Mouse (Mus musculus): ENCODE data around the gene Cgrrf1. TPM values are rescaled to one million over a fixed set of nuclear protein-coding genes. Genes with fewer than 3 reads are reported as not detected.
A peak's percentile ranks its signal among the peaks of the same experiment; 100 is the strongest.

The Cgrrf1 gene
- polyA plus RNA-seq, 1 experiment from 2014 or later, result 24.4 TPM

DNA sequence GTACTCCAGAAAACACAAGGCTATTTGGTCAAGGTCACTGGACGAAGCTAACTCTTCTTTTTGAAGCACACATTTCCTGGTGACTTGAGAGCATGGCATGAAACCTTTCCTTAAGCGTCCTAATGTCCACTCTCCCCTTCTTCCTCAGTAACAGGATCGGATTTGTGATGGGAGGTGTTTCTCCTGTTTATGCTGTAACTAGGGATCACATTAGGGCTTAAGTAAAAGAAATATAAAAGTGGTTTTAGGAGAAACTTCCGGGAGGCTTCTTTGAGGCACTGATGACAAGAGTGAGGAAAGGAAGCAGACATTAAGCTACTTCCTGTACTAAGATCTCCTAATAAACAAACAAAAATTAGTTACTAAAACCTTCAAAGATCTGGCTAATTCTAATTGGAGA, 630 bp upstream of the Cgrrf1 start:
- 6% methylated on average over 4 of the region's 4 CpGs for WGBS
- H3K27me3 ChIP-seq, result no peaks in the 10 kb centered on the region; the same call in 1 of the 2 replicates
- peak overlapping the region; percentile 92 for H3K4me2 ChIP-seq
- H3K9me3 ChIP-seq, result no peaks in the 10 kb centered on the region
- H3K4me3 ChIP-seq, result peak overlapping the region; percentile 69
- peaks cover 20% of the 10 kb centered on the region for H3K4me1 ChIP-seq (replicated peaks)
- H3K27ac ChIP-seq (replicated peaks), result no peak overlapping the region
- no peak for ATAC-seq (ENCODE audit: low read depth)
- peak overlapping the region; percentile 78 for H3K9ac ChIP-seq
- H3K36me3 ChIP-seq, result no peaks in the 10 kb centered on the region

DNA sequence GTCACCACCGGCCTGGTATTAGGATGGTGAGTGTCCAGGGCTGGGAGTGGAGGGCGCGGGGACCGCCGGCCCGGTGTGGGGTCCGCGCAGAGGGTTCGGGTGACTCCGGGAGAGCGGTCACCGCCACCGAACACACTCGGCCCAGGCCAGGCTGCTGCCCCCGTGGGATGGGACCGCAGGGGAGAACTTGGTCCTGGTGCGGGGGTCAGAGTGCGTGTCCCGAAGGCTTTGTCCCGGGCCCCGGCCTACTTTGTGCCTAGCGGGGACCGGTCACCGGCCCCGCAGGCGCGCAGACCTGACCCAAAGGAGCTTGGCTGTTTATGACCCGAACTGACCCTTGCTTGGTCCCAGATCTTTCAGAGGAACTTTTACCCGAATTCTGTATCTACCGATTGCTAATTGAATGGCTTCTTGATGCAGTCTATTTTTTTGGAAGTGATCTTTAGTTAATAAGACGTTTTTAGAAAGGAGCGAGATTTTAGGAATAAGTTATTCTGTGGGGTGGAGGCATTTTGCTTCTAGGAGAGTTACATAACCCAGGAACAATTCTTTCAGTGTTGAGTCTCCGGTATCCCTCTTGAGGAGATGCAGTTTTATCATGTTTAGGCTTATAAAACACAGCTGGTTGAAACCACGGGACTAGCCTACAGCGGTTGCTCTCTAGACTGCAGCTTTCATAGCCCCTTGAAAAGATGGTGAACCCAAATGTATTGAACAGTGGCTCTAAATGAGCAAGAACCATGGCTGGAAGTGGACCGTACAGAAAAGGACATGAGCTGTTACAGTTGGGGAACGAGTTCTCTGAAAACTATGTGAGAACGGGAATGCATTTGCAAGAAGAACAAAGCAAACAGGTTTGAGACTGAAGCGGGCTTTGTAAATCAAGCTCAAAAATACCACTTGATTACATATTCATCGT, 688 bp downstream of the Cgrrf1 start:
- 8% methylated on average over 40 of the region's 40 CpGs for WGBS
- Histone ChIP-seq H3K4me3 (peak overlapping the region; percentile 69), H3K27ac (replicated peaks) (no peak overlapping the region), H3K27me3 (no peaks in the 10 kb centered on the region; the same call in 1 of the 2 replicates), H3K36me3 (no peaks in the 10 kb centered on the region), H3K4me1 (replicated peaks) (peaks cover 20% of the 10 kb centered on the region), H3K9me3 (no peaks in the 10 kb centered on the region), H3K4me2 (peak overlapping the region; percentile 92), H3K9ac (peak overlapping the region; percentile 78)
- no peak; the same call in 1 of the 2 replicates for ATAC-seq (ENCODE audit: low read depth)

DNA sequence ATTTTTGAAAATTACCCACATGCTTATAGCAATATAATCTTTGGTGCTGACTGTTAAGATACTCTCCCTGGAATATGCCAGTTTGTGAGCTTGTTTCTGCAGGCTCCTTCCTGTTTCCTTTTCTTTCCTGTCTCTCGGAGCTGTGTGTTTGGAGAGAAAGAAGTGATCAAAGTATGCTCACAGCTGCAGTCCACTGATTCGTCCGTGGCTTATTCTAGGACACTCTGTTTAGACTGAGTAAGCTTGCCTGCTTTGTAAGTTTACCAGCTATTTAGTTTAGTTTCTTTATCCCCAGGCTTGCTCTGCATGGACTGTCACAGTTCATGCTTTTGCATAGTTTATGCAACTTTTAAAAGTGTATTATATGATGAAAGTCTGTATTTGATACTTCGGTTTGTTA, 7.4 kb downstream of the Cgrrf1 start:
- no peak for ATAC-seq (ENCODE audit: low read depth)
- H3K4me2 ChIP-seq, result no peak overlapping the region
- no peak overlapping the region for H3K9ac ChIP-seq
- H3K4me3 ChIP-seq, result no peak overlapping the region
- H3K4me1 ChIP-seq (replicated peaks), result no peaks in the 10 kb centered on the region
- H3K27ac ChIP-seq (replicated peaks), result no peak overlapping the region
- 73% methylated on average over 4 of the region's 4 CpGs for WGBS
- peaks cover 23% of the 10 kb centered on the region for H3K36me3 ChIP-seq
- no peaks in the 10 kb centered on the region for H3K9me3 ChIP-seq
- H3K27me3 ChIP-seq, result no peaks in the 10 kb centered on the region

DNA sequence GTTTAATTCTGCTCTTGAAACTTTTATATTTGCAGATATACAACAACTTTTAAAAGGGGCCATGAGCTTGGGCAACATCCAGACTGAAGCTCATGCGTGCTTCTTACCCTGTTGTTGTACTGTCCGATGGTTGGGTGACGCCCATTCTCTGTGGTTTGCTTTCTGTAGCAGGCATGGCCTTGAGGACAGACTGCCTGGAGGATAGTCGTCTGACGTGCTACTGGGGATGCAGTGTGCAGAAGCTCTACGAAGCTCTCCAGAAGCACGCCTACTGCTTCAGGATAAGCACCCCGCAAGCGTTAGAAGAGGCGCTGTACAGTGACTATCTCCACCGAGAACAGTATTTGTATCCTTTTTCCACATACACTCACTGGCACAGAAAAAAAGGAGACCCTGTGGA, 13.8 kb downstream of the Cgrrf1 start:
- no peak for ATAC-seq (ENCODE audit: low read depth)

DNA sequence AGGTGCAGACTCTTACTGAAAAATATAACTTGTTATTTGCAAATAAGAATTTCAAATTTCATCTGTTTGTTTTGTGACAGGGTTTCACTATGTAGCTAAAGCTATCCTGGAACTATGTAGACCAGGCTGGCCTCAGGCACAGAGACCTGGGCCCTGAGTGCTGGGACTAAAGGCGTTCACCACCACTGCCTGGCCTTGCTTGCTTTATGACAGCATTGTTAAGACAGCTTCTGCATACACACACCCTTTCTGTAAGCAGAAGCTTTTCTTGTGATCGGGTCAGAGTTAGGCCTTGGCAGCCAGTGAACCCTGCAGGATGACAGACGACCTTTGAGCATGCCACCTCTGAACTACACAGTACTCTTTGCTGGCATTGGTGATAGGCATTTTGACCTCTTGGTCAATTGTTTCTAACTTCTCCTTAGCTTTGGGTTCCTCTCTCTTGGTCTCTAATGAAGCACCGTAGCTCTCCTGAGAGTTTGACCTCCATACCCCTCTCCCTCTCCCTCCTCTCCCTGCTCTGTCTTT, 16.2 kb downstream of the Cgrrf1 start:
- no peak for ATAC-seq (ENCODE audit: low read depth)
- Histone ChIP-seq H3K4me1 (replicated peaks) (no peaks in the 10 kb centered on the region), H3K9me3 (no peaks in the 10 kb centered on the region), H3K4me2 (no peak overlapping the region), H3K4me3 (no peak overlapping the region), H3K27me3 (no peaks in the 10 kb centered on the region), H3K9ac (no peak overlapping the region), H3K27ac (replicated peaks) (no peak overlapping the region), H3K36me3 (0 out of 2 replicates have a peak, but pooled peaks cover 6% of the 10 kb centered on the region)
- WGBS, result 84% methylated on average over 4 of the region's 4 CpGs

More for the DNA sequence above, 13.8 kb downstream of the Cgrrf1 start:
- WGBS, result 94% methylated on average over 11 of the region's 11 CpGs
- Histone ChIP-seq H3K4me3 (no peak overlapping the region), H3K9me3 (no peaks in the 10 kb centered on the region), H3K36me3 (peaks cover 24% of the 10 kb centered on the region), H3K9ac (no peak overlapping the region), H3K27me3 (no peaks in the 10 kb centered on the region), H3K4me1 (replicated peaks) (no peaks in the 10 kb centered on the region), H3K27ac (replicated peaks) (no peak overlapping the region), H3K4me2 (no peak overlapping the region)

DNA sequence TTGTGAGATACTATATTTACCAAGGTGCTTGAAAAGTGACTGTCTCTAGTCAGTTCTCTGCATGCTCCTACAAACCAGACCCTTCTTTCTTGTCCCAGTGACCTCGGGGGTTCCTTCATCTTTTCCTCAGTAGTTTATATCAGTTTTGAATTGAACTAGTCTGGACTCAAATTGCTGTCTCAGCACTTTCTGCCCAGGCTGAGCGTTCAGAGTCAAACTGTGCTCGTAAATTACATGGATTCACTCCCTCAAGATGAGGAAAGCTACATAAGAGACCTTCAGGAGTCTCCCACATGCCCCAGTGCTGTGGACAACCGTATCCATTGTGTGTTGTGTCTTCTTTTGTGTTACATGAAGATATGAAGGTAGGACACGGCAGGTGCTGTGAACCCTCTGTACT, 16.8 kb downstream of the Cgrrf1 start:
- no peak overlapping the region for H3K4me3 ChIP-seq
- H3K4me2 ChIP-seq, result no peak overlapping the region
- no peaks in the 10 kb centered on the region for H3K4me1 ChIP-seq (replicated peaks)
- no peak overlapping the region for H3K9ac ChIP-seq
- H3K27ac ChIP-seq (replicated peaks), result no peak overlapping the region
- H3K27me3 ChIP-seq, result no peaks in the 10 kb centered on the region
- WGBS, result 75% methylated on average over 5 of the region's 5 CpGs
- no peak for ATAC-seq (ENCODE audit: low read depth)
- no peaks in the 10 kb centered on the region for H3K9me3 ChIP-seq
- peaks cover 8% of the 10 kb centered on the region; the same call in 1 of the 2 replicates for H3K36me3 ChIP-seq

DNA sequence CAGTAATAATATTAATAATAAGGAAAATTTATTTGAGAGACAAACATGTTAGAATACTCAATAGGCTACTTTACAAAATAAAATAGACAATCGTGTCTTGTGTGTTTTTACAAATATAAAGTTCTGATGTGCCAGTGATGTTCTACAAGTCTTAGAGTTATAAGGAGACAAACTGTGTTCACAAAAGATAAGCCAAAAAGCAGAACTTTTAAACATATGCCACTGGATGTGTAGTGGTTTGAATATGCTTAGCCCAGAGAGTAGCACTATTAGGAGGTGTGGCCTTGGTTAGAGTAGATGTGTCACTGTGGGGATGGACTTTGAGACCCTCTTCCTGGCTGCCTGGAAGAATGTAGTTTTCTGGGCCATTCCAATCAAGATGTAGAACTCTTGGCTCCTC, 17.8 kb downstream of the Cgrrf1 start:
- Histone ChIP-seq H3K9me3 (no peaks in the 10 kb centered on the region), H3K4me2 (no peak overlapping the region), H3K9ac (no peak overlapping the region), H3K27ac (replicated peaks) (no peak overlapping the region), H3K4me1 (replicated peaks) (no peaks in the 10 kb centered on the region), H3K27me3 (no peaks in the 10 kb centered on the region), H3K4me3 (no peak overlapping the region), H3K36me3 (peaks cover 10% of the 10 kb centered on the region; the same call in 1 of the 2 replicates)
- WGBS, result 88% methylated on average over 1 of the region's 1 CpGs
- ATAC-seq (ENCODE audit: low read depth), result no peak

DNA sequence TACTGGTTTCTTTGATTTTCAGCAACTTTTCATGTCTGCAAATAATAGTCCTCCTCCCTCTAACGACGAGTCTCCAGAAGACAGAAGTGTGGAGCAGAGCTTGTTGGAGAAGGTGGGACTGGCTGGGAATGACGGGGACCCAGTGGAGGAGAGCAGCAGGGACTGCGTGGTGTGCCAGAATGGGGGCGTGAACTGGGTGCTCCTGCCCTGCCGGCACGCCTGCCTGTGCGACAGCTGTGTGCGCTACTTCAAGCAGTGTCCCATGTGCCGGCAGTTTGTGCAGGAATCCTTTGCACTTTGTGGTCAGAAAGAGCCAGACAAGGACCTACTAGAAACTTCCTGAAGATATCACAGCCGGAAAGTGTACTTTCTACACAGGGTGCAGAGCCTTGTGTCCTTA, 21.8 kb downstream of the Cgrrf1 start:
- Histone ChIP-seq H3K27ac (replicated peaks) (no peak overlapping the region), H3K4me1 (replicated peaks) (no peaks in the 10 kb centered on the region), H3K9ac (no peak overlapping the region), H3K9me3 (peaks cover 2% of the 10 kb centered on the region; the same call in 1 of the 2 replicates), H3K4me2 (no peak overlapping the region), H3K27me3 (no peaks in the 10 kb centered on the region), H3K36me3 (peaks cover 15% of the 10 kb centered on the region; the same call in 1 of the 2 replicates), H3K4me3 (no peak overlapping the region)
- ATAC-seq (ENCODE audit: low read depth), result no peak
- 91% methylated on average over 11 of the region's 11 CpGs for whole genome bisulfite sequencing

DNA sequence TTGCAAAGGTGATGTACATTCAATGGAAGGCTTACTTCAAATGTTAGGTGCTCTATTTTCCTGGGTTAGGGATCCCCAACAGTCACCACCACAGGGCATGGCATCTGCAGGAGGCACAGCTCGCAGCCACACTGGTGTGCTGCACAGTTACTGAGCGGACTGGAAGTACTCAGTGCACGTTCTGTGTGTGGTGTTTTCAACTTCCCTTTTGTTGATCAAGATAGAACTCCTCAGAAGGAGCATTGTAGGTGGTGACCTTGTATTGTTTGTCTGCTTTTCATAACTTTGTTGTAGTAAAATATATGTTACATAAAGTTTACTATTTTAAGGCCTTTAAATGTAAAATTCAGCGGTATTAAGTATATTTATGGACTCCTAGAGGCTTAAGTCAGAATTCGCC, 31.0 kb downstream of the Cgrrf1 start:
- H3K9me3 ChIP-seq, result no peaks in the 10 kb centered on the region
- no peak overlapping the region for H3K27ac ChIP-seq (replicated peaks)
- no peak overlapping the region for H3K4me3 ChIP-seq
- no peak overlapping the region for H3K9ac ChIP-seq
- H3K4me2 ChIP-seq, result no peak overlapping the region
- H3K36me3 ChIP-seq, result no peaks in the 10 kb centered on the region
- no peak for ATAC-seq (ENCODE audit: low read depth)
- WGBS, result 91% methylated on average over 5 of the region's 5 CpGs
- no peaks in the 10 kb centered on the region for H3K27me3 ChIP-seq
- no peaks in the 10 kb centered on the region for H3K4me1 ChIP-seq (replicated peaks)

DNA sequence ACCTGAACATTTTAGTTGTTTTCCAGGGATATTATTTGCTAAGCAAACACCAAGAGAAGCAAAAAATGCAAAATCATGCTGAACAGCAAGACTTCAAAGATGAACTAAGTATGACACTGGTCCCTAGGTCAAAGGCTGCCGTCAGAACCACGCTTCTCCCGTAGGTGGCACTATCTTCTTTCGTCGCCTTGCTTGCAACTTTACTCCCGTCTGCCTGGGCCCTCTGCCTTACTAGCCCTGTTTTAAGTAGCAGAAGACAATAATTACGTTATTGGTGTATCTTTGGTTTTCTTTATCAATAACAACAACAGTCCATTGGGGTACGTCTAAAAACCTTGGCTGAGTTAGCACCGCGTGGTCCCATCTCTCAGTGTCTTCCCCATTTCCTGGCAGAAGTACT, 49.0 kb downstream of the Cgrrf1 start:
- Histone ChIP-seq H3K4me3 (no peak overlapping the region), H3K4me2 (no peak overlapping the region), H3K27ac (replicated peaks) (no peak overlapping the region), H3K27me3 (peaks cover 19% of the 10 kb centered on the region), H3K9me3 (no peaks in the 10 kb centered on the region), H3K9ac (no peak overlapping the region), H3K36me3 (no peaks in the 10 kb centered on the region), H3K4me1 (replicated peaks) (peaks cover 26% of the 10 kb centered on the region)
- 3% methylated on average over 10 of the region's 10 CpGs for WGBS
- no peak for ATAC-seq (ENCODE audit: low read depth)

DNA sequence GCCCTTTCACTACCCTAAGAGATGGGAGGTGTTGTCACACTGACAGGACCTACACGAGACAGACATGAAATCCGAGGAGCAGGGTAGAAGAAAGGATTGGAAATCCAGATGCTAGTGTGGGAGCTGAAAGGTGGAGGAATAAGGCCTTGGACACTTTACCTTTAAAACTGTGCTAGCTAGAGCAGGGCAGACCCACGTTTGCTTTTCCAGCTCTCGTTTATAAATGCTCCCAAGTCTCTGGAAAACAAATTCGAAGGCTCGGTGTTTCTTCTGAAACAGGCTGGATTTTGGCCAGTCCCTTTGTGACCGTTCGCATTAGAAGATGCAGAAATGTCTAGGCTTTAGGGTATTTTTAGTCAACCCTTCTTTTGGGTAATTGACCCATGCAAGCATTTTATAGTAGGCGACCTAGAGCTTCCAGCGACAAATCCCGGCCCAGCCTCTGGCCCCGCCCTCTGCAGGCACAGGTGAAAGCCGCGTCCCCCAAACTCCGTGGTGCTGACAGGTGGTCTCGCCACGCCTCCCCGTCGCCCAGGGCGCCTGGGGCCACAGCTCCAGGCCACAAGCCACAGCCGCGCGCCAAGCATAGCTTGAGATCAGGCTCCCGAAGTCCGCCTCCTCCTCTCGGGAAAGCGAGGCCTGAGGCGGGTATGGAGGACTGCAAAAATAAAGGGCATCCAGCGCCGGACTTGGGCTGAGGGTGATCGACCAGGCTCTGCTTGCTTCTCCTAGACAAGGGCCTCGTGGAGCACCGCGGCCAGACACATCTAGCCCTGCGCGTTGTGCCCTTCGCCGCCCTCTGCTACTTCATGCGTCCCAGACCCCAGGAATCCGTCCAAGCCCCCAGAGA, 49.9 kb downstream of the Cgrrf1 start:
- Histone ChIP-seq H3K9me3 (no peaks in the 10 kb centered on the region), H3K36me3 (no peaks in the 10 kb centered on the region), H3K4me1 (replicated peaks) (peaks cover 31% of the 10 kb centered on the region), H3K4me2 (peak overlapping the region; percentile 99), H3K4me3 (peak overlapping the region; percentile 67), H3K9ac (peak overlapping the region; percentile 69), H3K27me3 (peaks cover 19% of the 10 kb centered on the region), H3K27ac (replicated peaks) (no peak overlapping the region)
- WGBS, result 3% methylated on average over 39 of the region's 40 CpGs
- peak; percentile 17; the same call in 1 of the 2 replicates for ATAC-seq (ENCODE audit: low read depth)
